Mouse (Mus musculus) forebrain, embryonic 15.5 days (tissue): Measurements from ENCODE around the gene Birc2. TPM values are rescaled to one million over a fixed set of nuclear protein-coding genes. Genes with fewer than 3 reads are reported as not detected.

ENCODE experiments used
- ATAC-seq: fragments of 200-750 bp; cut with Nextera tagmentation; replicated peaks from 2 replicates; pipeline ENCODE4 v1.8.0; 2017; ENCODE audit warnings: mild to moderate bottlenecking, moderate TSS enrichment, moderate library complexity
- H3K27ac ChIP-seq: fragments of 300-500 bp; sonication (generic); replicated peaks from 2 replicates; pipeline ENCODE4 v1.5.1; 2015; ENCODE audit warnings: mild to moderate bottlenecking, inconsistent platforms
- H3K27me3 ChIP-seq: fragments of 300-500 bp; sonication (generic); 2 replicates; pipeline ENCODE4 v1.6.1; 2015; ENCODE audit warnings: inconsistent platforms
- H3K36me3 ChIP-seq: fragments of 300-500 bp; sonication (generic); 2 replicates; pipeline ENCODE4 v1.6.1; 2015; ENCODE audit warnings: mild to moderate bottlenecking, inconsistent platforms
- H3K4me1 ChIP-seq: fragments of 300-500 bp; sonication (generic); 2 replicates; pipeline ENCODE4 v1.6.1; 2015; ENCODE audit warnings: inconsistent platforms
- H3K4me2 ChIP-seq: fragments of 300-500 bp; sonication (generic); replicated peaks from 2 replicates; pipeline ENCODE4 v1.6.1; 2015; ENCODE audit warnings: mild to moderate bottlenecking, inconsistent platforms
- H3K4me3 ChIP-seq: fragments of 300-500 bp; sonication (generic); 2 replicates; pipeline ENCODE4 v1.5.1; 2015; ENCODE audit warnings: mild to moderate bottlenecking, inconsistent platforms
- H3K9ac ChIP-seq: fragments of 300-500 bp; sonication (generic); replicated peaks from 2 replicates; pipeline ENCODE4 v1.6.1; 2015; ENCODE audit warnings: mild to moderate bottlenecking, inconsistent platforms
- H3K9me3 ChIP-seq: fragments of 300-500 bp; sonication (generic); 2 replicates; pipeline ENCODE4 v1.6.1; 2016; ENCODE audit warnings: inconsistent platforms
- WGBS: fragments of 180-500 bp; shearing (Covaris S2); methylation state at CpG from one replicate; pipeline ENCODE4 v1.1.7; 2015; ENCODE audit warnings: mixed read lengths; 5-methylcytosine and 5-hydroxymethylcytosine counted together
- polyA plus RNA-seq: library from polyadenylated mRNA; unstranded; fragments of >200 nt; fragmentation: Nextera tagmentation; extraction: Ambion mirVana; gene quantifications from 2 replicates; pipeline ENCODE4 v1.2.1, GENCODE M21; 2015

Birc2 gene
- polyA plus RNA-seq: 50.9 and 51.9 TPM in 2 replicates

GRCm38 (mm10) chr9:7836905-7837805 is at the start of gene Birc2:
Birc2 (minus strand) TSS chr9:7837064.
- under 1% methylated on average over 68 of the region's 68 CpGs for WGBS

GRCm38 (mm10) chr9:7884346-7884745 is 47.5 kb upstream of the Birc2 start:
- ATAC-seq: no peak

More at GRCm38 (mm10) chr9:7836905-7837805, at the start of gene Birc2:
- ATAC-seq: peak; percentile 97
- Histone ChIP-seq H3K36me3 (peaks cover 4% of the 10 kb centered on the region; the same call in 1 of the 2 replicates), H3K9me3 (no peaks in the 10 kb centered on the region), H3K4me2 (peak within 1 kb of the TSS; percentile 66), H3K9ac (peak within 1 kb of the TSS; percentile 78), H3K27ac (peak within 1 kb of the TSS; percentile 98), H3K4me1 (peaks cover 33% of the 10 kb centered on the region), H3K4me3 (peak within 1 kb of the TSS; percentile 55), H3K27me3 (no peaks in the 10 kb centered on the region)

GRCm38 (mm10) chr9:7882304-7882865 is 45.5 kb upstream of the Birc2 start:
- no peaks in the 10 kb centered on the region for H3K9me3 ChIP-seq
- H3K4me3 ChIP-seq: no peak overlapping the region
- no peaks in the 10 kb centered on the region for H3K36me3 ChIP-seq
- no peak overlapping the region for H3K27ac ChIP-seq
- no peak overlapping the region for H3K4me2 ChIP-seq
- ATAC-seq: no peak
- no peaks in the 10 kb centered on the region for H3K4me1 ChIP-seq
- no peak overlapping the region for H3K9ac ChIP-seq
- 88% methylated on average over 1 of the region's 1 CpGs for WGBS
- no peaks in the 10 kb centered on the region for H3K27me3 ChIP-seq

More at GRCm38 (mm10) chr9:7884346-7884745, 47.5 kb upstream of the Birc2 start:
- Histone ChIP-seq H3K27ac (no peak overlapping the region), H3K27me3 (no peaks in the 10 kb centered on the region), H3K4me1 (no peaks in the 10 kb centered on the region), H3K9ac (no peak overlapping the region), H3K4me3 (no peak overlapping the region), H3K9me3 (no peaks in the 10 kb centered on the region), H3K4me2 (no peak overlapping the region), H3K36me3 (no peaks in the 10 kb centered on the region)
- WGBS: 94% methylated on average over 3 of the region's 3 CpGs

- Histone ChIP-seq H3K4me2 (no peak overlapping the region; the same call in 1 of the 2 replicates), H3K27me3 (no peaks in the 10 kb centered on the region), H3K36me3 (no peaks in the 10 kb centered on the region), H3K9me3 (no peaks in the 10 kb centered on the region), H3K9ac (no peak overlapping the region), H3K4me1 (peaks cover 6% of the 10 kb centered on the region), H3K27ac (no peak overlapping the region), H3K4me3 (no peak overlapping the region)
- WGBS: 92% methylated on average over 8 of the region's 8 CpGs
- ATAC-seq: no peak
Observed at GRCm38 (mm10) chr9:7873511-7874211, 36.8 kb upstream of the Birc2 start.

- WGBS: 11% methylated on average over 26 of the region's 26 CpGs
- Histone ChIP-seq H3K4me1 (peaks cover 6% of the 10 kb centered on the region), H3K36me3 (no peaks in the 10 kb centered on the region), H3K27me3 (no peaks in the 10 kb centered on the region), H3K4me3 (peak within 1 kb of the TSS; percentile 42), H3K9ac (peak within 1 kb of the TSS; percentile 49), H3K4me2 (peak within 1 kb of the TSS; percentile 89), H3K9me3 (no peaks in the 10 kb centered on the region), H3K27ac (no peak within 1 kb of the TSS)
- ATAC-seq: peak; percentile 77
Observed at GRCm38 (mm10) chr9:7872775-7873439, 36.0 kb upstream of the Birc2 start, which contains the start of gene Birc3. Birc3 (minus strand) TSS chr9:7873186.

GRCm38 (mm10) chr9:7872044-7872774 is 35.3 kb upstream of the Birc2 start:
- no peaks in the 10 kb centered on the region for H3K27me3 ChIP-seq
- H3K4me1 ChIP-seq: peaks cover 6% of the 10 kb centered on the region
- no peaks in the 10 kb centered on the region for H3K36me3 ChIP-seq
- H3K4me3 ChIP-seq: peak overlapping the region; percentile 42
- H3K9me3 ChIP-seq: no peaks in the 10 kb centered on the region
- peak overlapping the region; percentile 49 for H3K9ac ChIP-seq
- H3K27ac ChIP-seq: no peak overlapping the region
- ATAC-seq: peak; percentile 62
- H3K4me2 ChIP-seq: peak overlapping the region; percentile 89
- WGBS: 18% methylated on average over 23 of the region's 23 CpGs

GRCm38 (mm10) chr9:7871316-7872043 is 34.6 kb upstream of the Birc2 start:
- H3K27ac ChIP-seq: no peak overlapping the region
- no peaks in the 10 kb centered on the region for H3K27me3 ChIP-seq
- H3K4me2 ChIP-seq: no peak overlapping the region
- H3K36me3 ChIP-seq: no peaks in the 10 kb centered on the region
- ATAC-seq: no peak
- WGBS: 68% methylated on average over 4 of the region's 4 CpGs
- H3K9ac ChIP-seq: no peak overlapping the region
- H3K4me3 ChIP-seq: no peak overlapping the region
- peaks cover 6% of the 10 kb centered on the region for H3K4me1 ChIP-seq
- H3K9me3 ChIP-seq: no peaks in the 10 kb centered on the region

- Histone ChIP-seq H3K9ac (no peak overlapping the region), H3K27ac (no peak overlapping the region), H3K9me3 (no peaks in the 10 kb centered on the region), H3K36me3 (no peaks in the 10 kb centered on the region), H3K4me1 (peaks cover 6% of the 10 kb centered on the region), H3K4me3 (no peak overlapping the region), H3K4me2 (no peak overlapping the region), H3K27me3 (no peaks in the 10 kb centered on the region)
- ATAC-seq: no peak
- 90% methylated on average over 10 of the region's 10 CpGs for WGBS
Observed at GRCm38 (mm10) chr9:7870556-7871315, 33.9 kb upstream of the Birc2 start.

- H3K4me1 ChIP-seq: peaks cover 6% of the 10 kb centered on the region
- H3K9ac ChIP-seq: no peak overlapping the region
- H3K27me3 ChIP-seq: no peaks in the 10 kb centered on the region
- 86% methylated on average over 4 of the region's 4 CpGs for WGBS
- H3K4me3 ChIP-seq: no peak overlapping the region
- ATAC-seq: no peak
- H3K4me2 ChIP-seq: no peak overlapping the region
- no peak overlapping the region for H3K27ac ChIP-seq
- H3K9me3 ChIP-seq: no peaks in the 10 kb centered on the region
- H3K36me3 ChIP-seq: no peaks in the 10 kb centered on the region
Observed at GRCm38 (mm10) chr9:7868838-7869491, 32.1 kb upstream of the Birc2 start.

GRCm38 (mm10) chr9:7867981-7868380 is 31.1 kb upstream of the Birc2 start:
- no peaks in the 10 kb centered on the region for H3K27me3 ChIP-seq
- H3K4me1 ChIP-seq: peaks cover 6% of the 10 kb centered on the region
- H3K4me3 ChIP-seq: no peak overlapping the region
- no peaks in the 10 kb centered on the region for H3K9me3 ChIP-seq
- H3K36me3 ChIP-seq: no peaks in the 10 kb centered on the region
- H3K27ac ChIP-seq: no peak overlapping the region
- 94% methylated on average over 3 of the region's 3 CpGs for WGBS
- ATAC-seq: no peak
- H3K9ac ChIP-seq: no peak overlapping the region
- H3K4me2 ChIP-seq: no peak overlapping the region
